Mouse (Mus musculus): ENCODE measurements at regions not wholly inside any gene's neighbourhood (a gene's known extent, or its start where the extent isn't known, plus 50 kb on each side); places are given as distances from the start of the nearest gene placed in this dataset.

- TF ChIP-seq CTCF (IDR thresholded peaks at IDR 0.05; ENCODE audit: low read depth, low read length), result no peak
- no peak for TF ChIP-seq GATA1 (IDR thresholded peaks at IDR 0.05; ENCODE audit: borderline replicate concordance, low read length)
- TF ChIP-seq TAL1 (conservative IDR thresholded peaks at IDR 0.05; ENCODE audit: low read depth, low read length), result no peak
Measured at GRCm38 (mm10) chr16:9274583-9275100, 444.7 kb downstream of the 1810013L24Rik start.
